In the genomic region with DNA sequence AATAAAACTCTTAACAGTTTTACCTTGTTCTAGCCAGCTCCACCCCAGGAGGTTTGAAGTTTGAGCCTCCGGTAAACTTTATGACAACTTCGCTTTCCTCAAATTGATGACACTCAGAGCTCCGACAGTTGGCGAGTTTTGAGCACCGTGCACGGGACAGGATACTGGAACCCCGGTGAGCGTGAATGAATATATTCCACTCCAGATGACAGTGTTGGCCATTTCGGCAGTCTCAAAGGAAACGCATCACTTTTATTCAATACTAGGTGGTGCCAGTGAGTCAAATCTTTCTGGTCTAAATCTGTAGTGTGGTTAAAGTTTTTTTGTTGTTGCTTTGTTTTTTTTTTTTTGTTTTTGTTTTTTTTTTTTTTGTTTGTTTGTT, we compare ENCODE assay signal across 8 mouse cellular contexts. TPM values are rescaled to one million over a fixed set of nuclear protein-coding genes. Genes with fewer than 3 reads are reported as not detected.
DNase-seq lines count a peak whose midpoint lies in the region; ATAC-seq and TF ChIP-seq lines count a peak whose summit lies in the region.

No protein-coding gene starts in this region.

- TF ChIP-seq EP300 in MEL (IDR thresholded peaks at IDR 0.05; ENCODE audit: low read depth in 1 of 2, low read length in 2 of 2) = no peak

- no peak for TF ChIP-seq POLR2A in MEL (IDR thresholded peaks at IDR 0.05; ENCODE audit: control insufficient read depth in 1 of 2, insufficient read depth in 1 of 2, low read depth in 1 of 2, low read length in 2 of 2, poor library complexity in 1 of 2)

- H3K9ac ChIP-seq in MEL (ENCODE audit: control insufficient read depth, low read depth, low read length, poor library complexity, severe bottlenecking) = peak overlapping the region; percentile 88
- H3K9ac ChIP-seq in embryonic facial prominence, embryonic 13.5 days = peak overlapping the region; percentile 79
- H3K9ac ChIP-seq in limb, embryonic 12.5 days (replicated peaks) = peak overlapping the region; percentile 85
- peak overlapping the region; percentile 72 for H3K9ac ChIP-seq in midbrain, embryonic 14.5 days (replicated peaks; ENCODE audit: low read length)

- peaks cover 18% of the 10 kb centered on the region for H3K79me2 ChIP-seq in MEL (ENCODE audit: control insufficient read depth, insufficient read depth, low read length, poor library complexity)

- H3K36me3 ChIP-seq in MEL (ENCODE audit: control insufficient read depth in 1 of 2, insufficient read depth in 2 of 2, low read length in 2 of 2) = peaks cover 4 to 10% of the 10 kb centered on the region in 2 experiments
- H3K36me3 ChIP-seq in embryonic facial prominence, embryonic 13.5 days = peaks cover 37% of the 10 kb centered on the region
- peaks cover 40% of the 10 kb centered on the region for H3K36me3 ChIP-seq in limb, embryonic 12.5 days
- H3K36me3 ChIP-seq in midbrain, embryonic 14.5 days (ENCODE audit: control insufficient read depth, insufficient read depth, low read length) = peaks cover 30% of the 10 kb centered on the region

- peak overlapping the region; percentile 33 for H3K27ac ChIP-seq in MEL (ENCODE audit: control insufficient read depth, low read depth, low read length)
- peak overlapping the region; percentile 75 for H3K27ac ChIP-seq in embryonic facial prominence, embryonic 13.5 days
- H3K27ac ChIP-seq in limb, embryonic 12.5 days = peak overlapping the region; percentile 87
- no peak overlapping the region for H3K27ac ChIP-seq in midbrain, embryonic 14.5 days (replicated peaks; ENCODE audit: low read depth, low read length)

- peak overlapping the region; percentile 91 to 94 for H3K4me3 ChIP-seq in MEL (ENCODE audit: control insufficient read depth in 1 of 2, insufficient read depth in 1 of 2, low read depth in 2 of 2, low read length in 2 of 2)
- H3K4me3 ChIP-seq in embryonic facial prominence, embryonic 13.5 days = peak overlapping the region; percentile 63
- peak overlapping the region; percentile 84 for H3K4me3 ChIP-seq in limb, embryonic 12.5 days (replicated peaks)
- H3K4me3 ChIP-seq in midbrain, embryonic 14.5 days (replicated peaks; ENCODE audit: low read depth, low read length) = peak overlapping the region; percentile 71

- peak overlapping the region; percentile 84 for H3K4me2 ChIP-seq in embryonic facial prominence, embryonic 13.5 days
- H3K4me2 ChIP-seq in limb, embryonic 12.5 days = peak overlapping the region; percentile 79
- H3K4me2 ChIP-seq in midbrain, embryonic 14.5 days (ENCODE audit: low read length) = peak overlapping the region; percentile 60

- H3K4me1 ChIP-seq in MEL (ENCODE audit: control insufficient read depth in 1 of 2, insufficient read depth in 2 of 2, low read length in 2 of 2) = peaks cover 4% of the 10 kb centered on the region in 2 experiments; a peak in 2 of 4 replicates
- peaks cover 23% of the 10 kb centered on the region for H3K4me1 ChIP-seq in embryonic facial prominence, embryonic 13.5 days
- peaks cover 22% of the 10 kb centered on the region for H3K4me1 ChIP-seq in limb, embryonic 12.5 days (replicated peaks)
- peaks cover 13% of the 10 kb centered on the region for H3K4me1 ChIP-seq in midbrain, embryonic 14.5 days (ENCODE audit: control insufficient read depth, insufficient read depth, low read length)

- no peaks in the 10 kb centered on the region for H3K27me3 ChIP-seq in MEL (ENCODE audit: control insufficient read depth in 1 of 2, insufficient read depth in 2 of 2, low read length in 2 of 2)
- no peaks in the 10 kb centered on the region for H3K27me3 ChIP-seq in embryonic facial prominence, embryonic 13.5 days
- H3K27me3 ChIP-seq in limb, embryonic 12.5 days = no peaks in the 10 kb centered on the region
- H3K27me3 ChIP-seq in midbrain, embryonic 14.5 days (ENCODE audit: control insufficient read depth, insufficient read depth, low read length) = no peaks in the 10 kb centered on the region

- H3K9me3 ChIP-seq in MEL (replicated peaks; ENCODE audit: insufficient read depth, low read length) = no peaks in the 10 kb centered on the region
- H3K9me3 ChIP-seq in embryonic facial prominence, embryonic 13.5 days = no peaks in the 10 kb centered on the region
- no peaks in the 10 kb centered on the region for H3K9me3 ChIP-seq in limb, embryonic 12.5 days
- no peaks in the 10 kb centered on the region for H3K9me3 ChIP-seq in midbrain, embryonic 14.5 days (ENCODE audit: control insufficient read depth, low read length)

- DNase-seq in cerebellum, adult 9-10 months = peak; percentile 33
- DNase-seq in cerebellum, postnatal 4 days (ENCODE audit: low spot score in 2 of 2) = no peak
- peak; percentile 67 for DNase-seq in MEL (ENCODE audit: low read depth, low spot score)
- peak; percentile 24 for DNase-seq in heart, postnatal 4 days
- peak; percentile 65 for DNase-seq in midbrain, embryonic 14.5 days
- no peak for DNase-seq in frontal cortex, postnatal 25 days (ENCODE audit: low spot score in 2 of 2)

- no peak for ATAC-seq in embryonic facial prominence, embryonic 13.5 days (ENCODE audit: insufficient number of reproducible peaks, insufficient read depth, low FRiP score, low TSS enrichment, low read depth)
- no peak for ATAC-seq in limb, embryonic 12.5 days (ENCODE audit: insufficient number of reproducible peaks, insufficient read depth, low FRiP score, low TSS enrichment, low read depth)
- ATAC-seq in midbrain, embryonic 14.5 days (ENCODE audit: low FRiP score, low TSS enrichment) = no peak

- WGBS in embryonic facial prominence, embryonic 13.5 days = under 1% methylated on average over 10 of the region's 10 CpGs
- under 1% methylated on average over 10 of the region's 10 CpGs for WGBS in limb, embryonic 12.5 days
- WGBS in midbrain, embryonic 14.5 days = 2% methylated on average over 10 of the region's 10 CpGs

- peak in 1 of 3 experiments; percentile 43; a peak in 3 of 6 replicates for TF ChIP-seq CTCF in MEL (IDR thresholded peaks at IDR 0.05 in 2 of 3, conservative IDR thresholded peaks at IDR 0.05 in 1 of 3; ENCODE audit: control insufficient read depth in 1 of 3, insufficient read depth in 1 of 3, low read depth in 2 of 3, low read length in 3 of 3, poor library complexity in 1 of 3, severe bottlenecking in 1 of 3)

- TF ChIP-seq RAD21 in MEL (IDR thresholded peaks at IDR 0.05; ENCODE audit: low read depth, low read length) = no peak; the same call in 1 of the 2 replicates

TF ChIP-seq in MEL, 35 proteins besides CTCF, POLR2A, EP300 and RAD21:
- TF ChIP-seq TAL1 (IDR thresholded peaks at IDR 0.05; ENCODE audit: low read length) (no peak), MXI1 (IDR thresholded peaks at IDR 0.05; ENCODE audit: low read depth, low read length) (peak; percentile 5; the same call in 1 of the 2 replicates), SMC3 (IDR thresholded peaks at IDR 0.05; ENCODE audit: low read depth, low read length) (0 out of 2 replicates have a peak, but pooled peaks have one; percentile 8)

RNA-seq across cellular contexts. Expression of gene Lzic, which starts 0.8 kb away (rescaled TPM):
- total RNA-seq in MEL (2012; rRNA removed) = 24.0 and 25.0 TPM in 2 replicates
- polyA plus RNA-seq in MEL (2012; ENCODE audit: insufficient read depth in 1 of 2, insufficient read length in 2 of 2, low read depth in 1 of 2, low replicate concordance in 2 of 2, missing spikeins in 1 of 2) = 10 to 100 TPM in 1 of 2 experiments, not detected in 1; 26.2 TPM
- polyA plus RNA-seq in embryonic facial prominence, embryonic 13.5 days (2015; fragmentation: Nextera tagmentation; extraction: Ambion mirVana) = 56.5 TPM in 2 replicates
- 10 to 100 TPM; 43.4 to 46.8 TPM for total RNA-seq in heart, postnatal 4 days (2021)
- polyA plus RNA-seq in limb, embryonic 12.5 days (2016; fragmentation: Nextera tagmentation; extraction: Ambion mirVana) = 58.1 and 62.3 TPM in 2 replicates
- 48.9 and 49.7 TPM in 2 replicates for polyA plus RNA-seq in midbrain, embryonic 14.5 days (2014; fragmentation: Nextera tagmentation; extraction: Ambion mirVana)

RNA-seq across cellular contexts. Expression of gene Nmnat1, which starts 0.8 kb away (rescaled TPM):
- total RNA-seq in MEL (2012; rRNA removed) = 18.9 and 22.3 TPM in 2 replicates
- 10 to 100 TPM in 1 of 2 experiments, not detected in 1; 19.8 TPM for polyA plus RNA-seq in MEL (2012; ENCODE audit: insufficient read depth in 1 of 2, insufficient read length in 2 of 2, low read depth in 1 of 2, low replicate concordance in 2 of 2, missing spikeins in 1 of 2)
- 9.2 and 10.2 TPM in 2 replicates for polyA plus RNA-seq in embryonic facial prominence, embryonic 13.5 days (2015; fragmentation: Nextera tagmentation; extraction: Ambion mirVana)
- total RNA-seq in heart, postnatal 4 days (2021) = 10 to 100 TPM; 12.7 to 14.8 TPM
- polyA plus RNA-seq in limb, embryonic 12.5 days (2016; fragmentation: Nextera tagmentation; extraction: Ambion mirVana) = 10.9 and 11.0 TPM in 2 replicates
- 5.6 and 9.4 TPM in 2 replicates for polyA plus RNA-seq in midbrain, embryonic 14.5 days (2014; fragmentation: Nextera tagmentation; extraction: Ambion mirVana)

RNA-seq across cellular contexts. Expression of gene Tmem274, which starts 8.6 kb away (rescaled TPM):
- not detected in 2 replicates for total RNA-seq in MEL (2012; rRNA removed)
- not detected for polyA plus RNA-seq in MEL (2012; ENCODE audit: insufficient read depth in 1 of 2, insufficient read length in 2 of 2, low read depth in 1 of 2, low replicate concordance in 2 of 2, missing spikeins in 1 of 2)
- polyA plus RNA-seq in embryonic facial prominence, embryonic 13.5 days (2015; fragmentation: Nextera tagmentation; extraction: Ambion mirVana) = 0.37 TPM in 1 of 2 replicates, not detected in the other
- total RNA-seq in heart, postnatal 4 days (2021) = not detected
- 0.36 and 0.50 TPM in 2 replicates for polyA plus RNA-seq in limb, embryonic 12.5 days (2016; fragmentation: Nextera tagmentation; extraction: Ambion mirVana)
- not detected in 2 replicates for polyA plus RNA-seq in midbrain, embryonic 14.5 days (2014; fragmentation: Nextera tagmentation; extraction: Ambion mirVana)

RNA-seq across cellular contexts. Expression of gene Rbp7, which starts 31.0 kb away (rescaled TPM):
- not detected in 2 replicates for total RNA-seq in MEL (2012; rRNA removed)
- not detected for polyA plus RNA-seq in MEL (2012; ENCODE audit: insufficient read depth in 1 of 2, insufficient read length in 2 of 2, low read depth in 1 of 2, low replicate concordance in 2 of 2, missing spikeins in 1 of 2)
- 0.52 TPM in 1 of 2 replicates, not detected in the other for polyA plus RNA-seq in embryonic facial prominence, embryonic 13.5 days (2015; fragmentation: Nextera tagmentation; extraction: Ambion mirVana)
- total RNA-seq in heart, postnatal 4 days (2021) = 10 to 100 TPM; 38.9 to 39.6 TPM
- not detected in 2 replicates for polyA plus RNA-seq in limb, embryonic 12.5 days (2016; fragmentation: Nextera tagmentation; extraction: Ambion mirVana)
- 0.50 TPM in 1 of 2 replicates, not detected in the other for polyA plus RNA-seq in midbrain, embryonic 14.5 days (2014; fragmentation: Nextera tagmentation; extraction: Ambion mirVana)

RNA-seq across cellular contexts. Expression of gene Ctnnbip1, which starts 32.2 kb away (rescaled TPM):
- 10.8 and 12.7 TPM in 2 replicates for total RNA-seq in MEL (2012; rRNA removed)
- polyA plus RNA-seq in MEL (2012; ENCODE audit: insufficient read depth in 1 of 2, insufficient read length in 2 of 2, low read depth in 1 of 2, low replicate concordance in 2 of 2, missing spikeins in 1 of 2) = 10 to 100 TPM in 1 of 2 experiments, not detected in 1; 20.2 TPM
- polyA plus RNA-seq in embryonic facial prominence, embryonic 13.5 days (2015; fragmentation: Nextera tagmentation; extraction: Ambion mirVana) = 65.4 and 65.6 TPM in 2 replicates
- total RNA-seq in heart, postnatal 4 days (2021) = 10 to 100 TPM; 60.5 to 66.4 TPM
- polyA plus RNA-seq in limb, embryonic 12.5 days (2016; fragmentation: Nextera tagmentation; extraction: Ambion mirVana) = 92.3 and 94.8 TPM in 2 replicates
- 93.6 and 95.3 TPM in 2 replicates for polyA plus RNA-seq in midbrain, embryonic 14.5 days (2014; fragmentation: Nextera tagmentation; extraction: Ambion mirVana)

Comparison
In these comparisons a context has a peak if more than half of its experiments do, and no peak if none do; other contexts are left out.
1. DNase-seq: peak in cerebellum, adult 9-10 months (single experiment), MEL (single experiment), heart, postnatal 4 days (single experiment) and midbrain, embryonic 14.5 days (single experiment); none in cerebellum, postnatal 4 days (0 of 2) and frontal cortex, postnatal 25 days (0 of 2).
2. Peak in every context shown above with its lines, with median percentiles within 50 percentile points of each other: H3K4me3 ChIP-seq, H3K9ac ChIP-seq and H3K4me2 ChIP-seq.